In genomic region chr1:37398961-37399360, GRCm38 (mm10) we compare ENCODE assay signal across 15 mouse cellular contexts. TPM values are rescaled to one million over a fixed set of nuclear protein-coding genes. Genes with fewer than 3 reads are reported as not detected.
DNase-seq lines count a peak whose midpoint lies in the region; ATAC-seq and TF ChIP-seq lines count a peak whose summit lies in the region.
"Had no signal": no experiment of that assay in that cellular context is flagged by ENCODE, and none has a peak within 500 bp of the region (broad histone marks: within the 10 kb centered on the region; RNA-seq: fewer than 3 reads in every experiment).

No protein-coding gene starts in this region.

- H3K9ac ChIP-seq in forebrain, embryonic 11.5 days (ENCODE audit: low read length): no peak overlapping the region
- H3K9ac ChIP-seq in intestine, embryonic 14.5 days (ENCODE audit: low read length): no peak overlapping the region
- H3K9ac ChIP-seq in intestine, postnatal 0 days (ENCODE audit: low read depth, low read length): no peak overlapping the region
- H3K9ac ChIP-seq in lung, embryonic 16.5 days (ENCODE audit: low read length): no peak overlapping the region
- H3K9ac ChIP-seq in intestine, embryonic 16.5 days (ENCODE audit: low read depth, low read length): no peak overlapping the region
- H3K9ac ChIP-seq: hindbrain, embryonic 15.5 days; limb, embryonic 15.5 days had no signal

- TF ChIP-seq CTCF in intestine, postnatal 0 days (IDR thresholded peaks at IDR 0.05; ENCODE audit: low read depth): no peak

- H3K4me3 ChIP-seq in forebrain, embryonic 10.5 days: no peak overlapping the region
- H3K4me3 ChIP-seq in forebrain, embryonic 11.5 days (ENCODE audit: low read depth, low read length): no peak overlapping the region
- no peak overlapping the region for H3K4me3 ChIP-seq in intestine, embryonic 14.5 days (ENCODE audit: low read depth, low read length)
- no peak overlapping the region for H3K4me3 ChIP-seq in intestine, postnatal 0 days (ENCODE audit: low read depth, low read length)
- H3K4me3 ChIP-seq in lung, embryonic 16.5 days (ENCODE audit: low read length): no peak overlapping the region
- no peak overlapping the region for H3K4me3 ChIP-seq in intestine, embryonic 16.5 days (ENCODE audit: low read length)
- H3K4me3 ChIP-seq: erythroblast, embryonic 14.5 days; hindbrain, embryonic 15.5 days; limb, embryonic 15.5 days had no signal

- 0 out of 2 replicates have a peak overlapping the region, but pooled peaks have one; percentile 1 for H3K27ac ChIP-seq in forebrain, embryonic 10.5 days
- H3K27ac ChIP-seq in forebrain, embryonic 11.5 days (ENCODE audit: low read depth, low read length): no peak overlapping the region
- H3K27ac ChIP-seq in intestine, embryonic 14.5 days (ENCODE audit: low read depth): no peak overlapping the region
- H3K27ac ChIP-seq in intestine, postnatal 0 days (ENCODE audit: low read depth, low read length): no peak overlapping the region
- H3K27ac ChIP-seq in lung, embryonic 16.5 days (ENCODE audit: low read length): no peak overlapping the region
- no peak overlapping the region for H3K27ac ChIP-seq in intestine, embryonic 16.5 days (ENCODE audit: low read length)
- H3K27ac ChIP-seq: hindbrain, embryonic 15.5 days; limb, embryonic 15.5 days had no signal

- H3K4me1 ChIP-seq in forebrain, embryonic 10.5 days: peaks cover 3% of the 10 kb centered on the region; the same call in 1 of the 2 replicates
- no peaks in the 10 kb centered on the region for H3K4me1 ChIP-seq in forebrain, embryonic 11.5 days (replicated peaks; ENCODE audit: control insufficient read depth, insufficient read depth, low read length)
- peaks cover 14% of the 10 kb centered on the region for H3K4me1 ChIP-seq in intestine, embryonic 14.5 days (replicated peaks; ENCODE audit: control insufficient read depth, insufficient read depth, low read length)
- no peaks in the 10 kb centered on the region for H3K4me1 ChIP-seq in intestine, postnatal 0 days (replicated peaks; ENCODE audit: control insufficient read depth, insufficient read depth, low read length)
- H3K4me1 ChIP-seq in lung, embryonic 16.5 days (replicated peaks; ENCODE audit: control insufficient read depth, insufficient read depth, low read length): no peaks in the 10 kb centered on the region
- peaks cover 10% of the 10 kb centered on the region; the same call in 1 of the 2 replicates for H3K4me1 ChIP-seq in intestine, embryonic 16.5 days (ENCODE audit: control insufficient read depth, insufficient read depth, low read length)
- H3K4me1 ChIP-seq: hindbrain, embryonic 15.5 days; limb, embryonic 15.5 days had no signal

- no peak for DNase-seq in forebrain, embryonic 10.5 days (ENCODE audit: extremely low spot score, low spot score)
- no peak for DNase-seq in forebrain, embryonic 11.5 days (ENCODE audit: low spot score)
- peak; percentile 59 for DNase-seq in intestine, embryonic 14.5 days (ENCODE audit: low spot score)
- DNase-seq in lung, adult 18-20 months: no peak
- no peak for DNase-seq in adrenal gland, adult (ENCODE audit: inconsistent age in 2 of 2, low spot score in 1 of 2)
- DNase-seq: adrenal gland, adult 2 months; cerebellum, adult 9-10 months; lung, postnatal 36 days; thymus, adult 2 months had no signal

- WGBS in forebrain, embryonic 10.5 days: 84% methylated on average over 3 of the region's 3 CpGs
- 74% methylated on average over 3 of the region's 3 CpGs for WGBS in forebrain, embryonic 11.5 days
- WGBS in intestine, embryonic 14.5 days: 25% methylated on average over 3 of the region's 3 CpGs
- 49% methylated on average over 3 of the region's 3 CpGs for WGBS in intestine, postnatal 0 days
- 13% methylated on average over 3 of the region's 3 CpGs for WGBS in lung, embryonic 16.5 days
- 28% methylated on average over 3 of the region's 3 CpGs for WGBS in intestine, embryonic 16.5 days

- no peaks in the 10 kb centered on the region for H3K27me3 ChIP-seq in forebrain, embryonic 10.5 days (ENCODE audit: poor library complexity, severe bottlenecking)
- H3K27me3 ChIP-seq in forebrain, embryonic 11.5 days (ENCODE audit: control insufficient read depth, insufficient read depth, low read length): no peaks in the 10 kb centered on the region
- H3K27me3 ChIP-seq in intestine, embryonic 14.5 days (replicated peaks; ENCODE audit: control insufficient read depth, insufficient read depth, low read length): no peaks in the 10 kb centered on the region
- no peaks in the 10 kb centered on the region for H3K27me3 ChIP-seq in intestine, postnatal 0 days (replicated peaks; ENCODE audit: control insufficient read depth, insufficient read depth, low read length)
- no peaks in the 10 kb centered on the region for H3K27me3 ChIP-seq in lung, embryonic 16.5 days (ENCODE audit: control insufficient read depth, insufficient read depth, low read depth, low read length)
- no peaks in the 10 kb centered on the region for H3K27me3 ChIP-seq in intestine, embryonic 16.5 days (replicated peaks; ENCODE audit: control insufficient read depth, insufficient read depth, low read length)
- H3K27me3 ChIP-seq: hindbrain, embryonic 15.5 days; limb, embryonic 15.5 days had no signal

- H3K36me3 ChIP-seq in forebrain, embryonic 10.5 days (replicated peaks): no peaks in the 10 kb centered on the region
- H3K36me3 ChIP-seq in forebrain, embryonic 11.5 days (ENCODE audit: control insufficient read depth, insufficient read depth, low read length): no peaks in the 10 kb centered on the region
- H3K36me3 ChIP-seq in intestine, embryonic 14.5 days (ENCODE audit: control insufficient read depth, insufficient read depth, low read length): no peaks in the 10 kb centered on the region; the same call in 1 of the 2 replicates
- peaks cover 33% of the 10 kb centered on the region for H3K36me3 ChIP-seq in intestine, postnatal 0 days (ENCODE audit: control insufficient read depth, insufficient read depth)
- 0 out of 2 replicates have a peak, but pooled peaks cover 3% of the 10 kb centered on the region for H3K36me3 ChIP-seq in lung, embryonic 16.5 days (ENCODE audit: control insufficient read depth, insufficient read depth, low read length)
- no peaks in the 10 kb centered on the region for H3K36me3 ChIP-seq in intestine, embryonic 16.5 days (ENCODE audit: control insufficient read depth, insufficient read depth, low read length)

- no peaks in the 10 kb centered on the region for H3K9me3 ChIP-seq in forebrain, embryonic 10.5 days
- H3K9me3 ChIP-seq in forebrain, embryonic 11.5 days (ENCODE audit: control insufficient read depth, low read length): no peaks in the 10 kb centered on the region
- no peaks in the 10 kb centered on the region for H3K9me3 ChIP-seq in intestine, embryonic 14.5 days (ENCODE audit: control insufficient read depth, low read length)
- H3K9me3 ChIP-seq in intestine, postnatal 0 days (ENCODE audit: control insufficient read depth): no peaks in the 10 kb centered on the region
- H3K9me3 ChIP-seq in lung, embryonic 16.5 days (ENCODE audit: control insufficient read depth, low read length): no peaks in the 10 kb centered on the region
- H3K9me3 ChIP-seq in intestine, embryonic 16.5 days (ENCODE audit: control insufficient read depth, low read length): no peaks in the 10 kb centered on the region
- H3K9me3 ChIP-seq: hindbrain, embryonic 15.5 days; limb, embryonic 15.5 days had no signal

- no peak overlapping the region for H3K4me2 ChIP-seq in forebrain, embryonic 11.5 days (ENCODE audit: low read depth, low read length, severe bottlenecking)
- H3K4me2 ChIP-seq in intestine, embryonic 14.5 days (ENCODE audit: low read length): no peak overlapping the region
- H3K4me2 ChIP-seq in intestine, postnatal 0 days (replicated peaks; ENCODE audit: low read depth): no peak overlapping the region
- H3K4me2 ChIP-seq in lung, embryonic 16.5 days (ENCODE audit: low read depth, low read length): no peak overlapping the region
- H3K4me2 ChIP-seq in intestine, embryonic 16.5 days (ENCODE audit: low read depth, low read length): no peak overlapping the region
- H3K4me2 ChIP-seq: hindbrain, embryonic 15.5 days; limb, embryonic 15.5 days had no signal

- no peak for ATAC-seq in forebrain, embryonic 11.5 days (replicated peaks; ENCODE audit: low FRiP score)
- peak; percentile 75 for ATAC-seq in intestine, embryonic 14.5 days (replicated peaks; ENCODE audit: low FRiP score, low TSS enrichment, low read depth)
- no peak for ATAC-seq in intestine, postnatal 0 days
- peak; percentile 51; the same call in 1 of the 2 replicates for ATAC-seq in lung, embryonic 16.5 days (ENCODE audit: low read depth)
- ATAC-seq in intestine, embryonic 16.5 days: peak; percentile 56; the same call in 1 of the 2 replicates

RNA-seq across cellular contexts. Expression of gene Coa5, which starts 30.9 kb away (rescaled TPM):
- 62.4 and 64.3 TPM in 2 replicates for polyA plus RNA-seq in forebrain, embryonic 10.5 days (2016; fragmentation: Nextera tagmentation; extraction: Ambion mirVana)
- polyA plus RNA-seq in forebrain, embryonic 11.5 days (2014; fragmentation: Nextera tagmentation; extraction: Ambion mirVana): 58.1 and 59.0 TPM in 2 replicates
- polyA plus RNA-seq in intestine, embryonic 14.5 days (2014; fragmentation: Nextera tagmentation; extraction: Ambion mirVana): 53.6 and 60.3 TPM in 2 replicates
- polyA plus RNA-seq in intestine, postnatal 0 days (2015; fragmentation: Nextera tagmentation; extraction: Ambion mirVana): 33.4 and 33.9 TPM in 2 replicates
- polyA plus RNA-seq in lung, embryonic 16.5 days (2015; fragmentation: Nextera tagmentation; extraction: Ambion mirVana): 40.1 and 43.2 TPM in 2 replicates
- 63.8 and 65.9 TPM in 2 replicates for polyA plus RNA-seq in intestine, embryonic 16.5 days (2015; fragmentation: Nextera tagmentation; extraction: Ambion mirVana)

RNA-seq across cellular contexts. Expression of gene Unc50, which starts 31.0 kb away (rescaled TPM):
- 113 and 122 TPM in 2 replicates for polyA plus RNA-seq in forebrain, embryonic 10.5 days (2016; fragmentation: Nextera tagmentation; extraction: Ambion mirVana)
- 115 and 131 TPM in 2 replicates for polyA plus RNA-seq in forebrain, embryonic 11.5 days (2014; fragmentation: Nextera tagmentation; extraction: Ambion mirVana)
- polyA plus RNA-seq in intestine, embryonic 14.5 days (2014; fragmentation: Nextera tagmentation; extraction: Ambion mirVana): 133 and 149 TPM in 2 replicates
- 121 and 132 TPM in 2 replicates for polyA plus RNA-seq in intestine, postnatal 0 days (2015; fragmentation: Nextera tagmentation; extraction: Ambion mirVana)
- 131 and 133 TPM in 2 replicates for polyA plus RNA-seq in lung, embryonic 16.5 days (2015; fragmentation: Nextera tagmentation; extraction: Ambion mirVana)
- polyA plus RNA-seq in intestine, embryonic 16.5 days (2015; fragmentation: Nextera tagmentation; extraction: Ambion mirVana): 121 and 131 TPM in 2 replicates

Comparison
In these comparisons a context has a peak if more than half of its experiments do, and no peak if none do; other contexts are left out.
1. ATAC-seq: peak in intestine, embryonic 14.5 days (single experiment), lung, embryonic 16.5 days (single experiment) and intestine, embryonic 16.5 days (single experiment); none in forebrain, embryonic 11.5 days (single experiment) and intestine, postnatal 0 days (single experiment).